Mouse (Mus musculus): ENCODE results near the gene Trim24.
"Not testable (repeated sequence)": the region's sequence is repeated elsewhere in the genome, so short reads cannot be mapped to it uniquely, and the experiment has no call there.

Trim24 gene

DNA sequence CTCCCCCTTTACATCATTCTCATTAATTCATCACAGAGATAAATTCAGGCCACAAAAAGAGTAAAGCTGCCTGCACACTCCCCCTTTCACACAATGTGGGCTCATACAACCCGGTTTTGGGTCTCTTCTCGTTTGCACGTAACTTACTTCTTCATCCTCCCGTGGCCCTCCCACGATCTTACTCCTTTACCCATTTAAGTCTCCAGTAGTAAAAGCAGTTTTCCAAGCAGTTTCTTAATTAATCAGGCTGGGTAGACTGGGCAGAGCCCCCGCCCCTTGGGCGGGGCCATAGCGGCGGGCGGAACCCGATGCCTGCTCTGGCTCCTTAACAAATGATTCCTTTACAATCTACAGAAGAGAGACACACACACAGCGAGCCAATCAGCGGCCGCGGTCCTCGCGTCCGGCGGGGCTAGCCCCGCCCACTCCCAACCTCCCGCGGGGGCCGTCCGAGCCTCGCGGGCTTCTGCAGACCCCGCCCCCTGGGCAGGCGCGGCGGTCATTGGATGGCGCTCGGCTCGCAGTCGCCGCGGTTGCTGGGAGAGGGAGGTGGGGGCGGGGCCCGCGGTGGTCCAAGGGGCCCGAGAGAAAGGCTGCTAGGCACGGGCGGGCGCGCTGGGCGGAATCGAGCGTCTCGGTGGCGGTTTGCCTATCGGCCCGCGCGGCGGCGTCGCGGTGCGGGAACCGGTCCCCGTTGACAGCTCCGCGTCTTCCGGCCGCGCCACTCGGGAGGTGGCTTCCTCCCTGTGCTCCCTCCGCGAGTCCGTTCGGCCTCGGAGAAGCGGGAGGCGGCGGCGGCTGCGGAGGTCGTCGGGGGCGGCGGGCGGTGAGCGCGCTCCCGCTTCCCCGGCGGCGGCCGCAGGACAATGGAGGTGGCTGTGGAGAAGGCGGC, at the start of gene Trim24:
Gene Trim24 (plus strand): TSS at position 567 of the 892 bp plus-strand sequence.
- DNase-seq (ENCODE audit: low read depth): peak; percentile 94

DNA sequence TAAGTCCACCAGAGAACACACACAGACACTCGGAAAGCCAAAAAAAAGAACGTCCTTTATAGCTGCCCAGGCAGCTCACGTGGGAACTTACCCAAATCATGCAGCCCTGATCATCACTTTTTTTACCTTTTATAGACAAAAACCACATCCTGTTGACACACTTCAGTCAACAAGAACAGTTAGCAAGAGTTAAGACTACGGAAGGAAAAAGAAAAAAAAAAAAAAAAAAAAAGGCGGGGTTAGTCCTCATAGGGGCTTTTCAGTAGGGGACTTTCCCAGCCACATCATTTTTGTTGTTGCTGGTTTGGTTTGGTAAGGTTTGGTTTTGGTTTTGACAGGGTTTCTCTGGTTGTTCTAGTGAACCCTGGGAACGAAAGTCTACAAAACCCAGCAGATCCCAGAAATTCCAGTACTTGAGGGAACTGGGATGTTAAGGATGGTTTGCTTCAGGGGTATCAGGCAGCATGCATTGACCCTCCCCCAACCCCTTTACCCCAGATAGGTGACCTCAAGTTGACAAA, 49.0 kb upstream of the Trim24 start:
- no peak for DNase-seq (ENCODE audit: low read depth)

DNA sequence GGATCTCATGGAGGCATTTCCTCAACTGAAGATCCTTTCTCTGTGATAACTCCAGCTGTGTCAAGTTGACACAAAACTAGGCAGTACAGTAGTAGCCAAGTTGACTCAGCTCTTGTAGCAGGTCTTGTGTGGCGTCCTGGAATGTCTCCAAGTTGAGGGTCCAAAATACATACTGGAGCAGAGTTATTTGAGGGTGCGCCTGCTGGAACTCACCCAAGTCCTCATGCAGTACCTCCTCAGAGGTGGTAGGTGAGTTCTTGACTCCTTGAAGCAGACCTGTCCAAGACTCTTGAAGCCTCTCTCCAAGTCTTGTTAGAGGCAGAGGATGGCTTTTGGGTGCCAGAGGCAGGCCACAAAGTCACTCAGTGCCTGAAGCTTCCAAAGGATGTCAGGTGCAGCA, 48.2 kb upstream of the Trim24 start:
- no peak for DNase-seq (ENCODE audit: low read depth)

DNA sequence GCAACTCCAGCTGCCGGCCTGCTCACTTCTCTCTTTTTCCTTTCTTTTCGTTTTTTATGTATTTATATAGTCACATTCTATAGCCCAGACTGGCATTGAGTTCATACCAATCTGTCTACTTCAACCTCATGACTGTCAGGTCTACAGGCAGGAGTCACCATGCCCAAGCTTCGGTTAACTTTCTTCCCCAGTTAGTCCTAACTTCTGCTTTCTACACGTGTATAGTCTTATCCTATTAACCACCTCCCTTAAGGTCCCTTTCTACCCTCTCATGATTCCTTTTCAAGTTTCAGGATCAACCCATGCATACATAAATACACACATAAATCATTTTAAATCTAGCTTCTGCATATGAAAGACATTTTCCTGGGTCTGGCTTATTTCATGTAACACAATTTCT, 46.9 kb upstream of the Trim24 start:
- DNase-seq (ENCODE audit: low read depth): no peak

DNA sequence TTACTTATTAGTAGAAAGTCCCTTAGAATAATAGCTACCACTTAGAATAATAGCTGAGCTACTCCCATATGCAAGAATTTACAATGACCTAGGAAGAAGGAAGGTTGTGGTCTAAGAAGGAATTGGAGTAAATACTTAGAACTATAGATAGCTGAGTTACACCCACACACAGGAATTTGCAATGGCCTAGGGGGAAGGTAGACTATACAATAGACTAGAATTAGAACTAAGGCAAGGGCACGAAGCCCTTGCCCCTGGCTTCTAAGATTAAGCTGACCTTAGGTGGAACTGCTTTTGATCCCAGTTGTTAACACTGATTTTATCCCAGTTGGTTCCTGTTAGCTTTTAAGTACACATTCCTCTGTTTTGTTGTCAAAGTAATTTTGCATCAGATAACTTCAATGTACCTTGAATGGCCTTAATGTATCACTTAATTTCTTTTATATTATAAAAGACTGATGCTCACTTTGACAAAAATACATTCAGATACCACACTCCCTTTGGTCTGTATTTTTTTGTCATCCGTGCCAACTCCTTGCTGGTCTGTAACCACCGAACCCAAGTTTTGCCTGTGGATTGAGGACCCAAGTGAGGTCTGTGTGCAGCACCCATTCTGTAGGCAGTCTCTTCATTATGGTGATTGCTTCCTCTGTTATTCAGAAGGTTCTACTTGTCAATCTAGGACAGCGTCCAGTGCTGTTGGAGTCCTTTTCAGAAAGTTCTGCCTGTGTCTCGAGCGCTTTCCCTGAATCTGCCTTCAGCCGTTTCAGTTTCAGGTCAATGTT, 45.1 kb upstream of the Trim24 start:
- not testable (repeated sequence) for DNase-seq (ENCODE audit: low read depth)

DNA sequence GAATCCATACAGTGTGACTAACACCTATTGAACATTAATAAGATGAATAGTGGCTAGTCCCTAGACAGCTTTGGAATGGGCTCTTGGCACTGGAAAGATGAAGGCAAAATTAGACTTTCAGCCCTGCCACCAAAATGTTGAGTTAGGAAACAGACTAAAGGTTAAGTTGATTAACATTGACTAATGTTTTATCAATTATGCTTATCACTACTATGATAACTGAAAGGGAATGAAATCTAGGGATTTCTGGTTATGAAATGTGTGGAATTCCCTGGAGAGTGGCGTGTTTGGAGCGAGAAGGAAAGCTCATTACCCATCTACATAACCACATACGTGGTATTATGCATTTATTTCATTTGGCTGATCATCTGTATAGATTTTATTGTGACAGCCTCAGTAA, 41.7 kb upstream of the Trim24 start:
- no peak for DNase-seq (ENCODE audit: low read depth)

DNA sequence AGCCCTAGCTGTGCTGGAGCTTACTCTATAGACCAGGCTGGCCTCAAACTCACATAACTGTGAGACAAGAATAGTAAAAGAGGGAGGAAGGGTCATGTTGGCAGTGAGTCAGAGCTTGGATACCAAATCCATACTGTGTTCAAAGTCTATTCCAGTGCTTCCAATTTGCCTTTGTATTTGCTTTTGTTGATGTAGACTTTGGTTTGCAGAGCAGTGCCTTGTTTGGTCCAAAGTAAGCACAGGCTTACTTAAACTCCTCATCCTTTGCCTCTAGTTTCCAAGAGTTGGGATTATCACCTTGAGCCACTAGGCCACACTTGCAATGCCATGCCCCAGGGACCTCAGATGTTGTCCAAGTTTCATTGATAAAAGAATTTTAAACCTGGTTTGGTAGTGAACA, 41.0 kb upstream of the Trim24 start:
- DNase-seq (ENCODE audit: low read depth): no peak

DNA sequence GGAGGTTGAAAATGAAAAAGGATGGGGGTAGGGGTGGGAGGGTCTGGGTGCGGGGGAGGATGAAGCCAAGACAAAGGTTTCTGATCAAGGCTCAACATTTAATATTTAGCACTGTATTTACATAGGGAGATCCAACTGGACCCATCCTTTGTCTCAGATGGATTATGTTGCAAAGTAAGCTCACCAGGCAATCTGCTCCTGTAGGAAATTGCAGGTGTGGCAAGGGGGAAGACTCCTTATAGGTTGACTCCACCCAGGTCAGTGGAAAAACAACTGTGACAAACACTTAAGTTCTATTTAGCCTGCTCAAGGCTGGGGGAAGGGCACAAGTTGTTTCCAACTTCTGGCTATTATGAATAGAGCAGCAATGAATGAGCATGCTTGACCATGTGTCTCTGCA, 36.9 kb upstream of the Trim24 start:
- DNase-seq (ENCODE audit: low read depth): no peak

DNA sequence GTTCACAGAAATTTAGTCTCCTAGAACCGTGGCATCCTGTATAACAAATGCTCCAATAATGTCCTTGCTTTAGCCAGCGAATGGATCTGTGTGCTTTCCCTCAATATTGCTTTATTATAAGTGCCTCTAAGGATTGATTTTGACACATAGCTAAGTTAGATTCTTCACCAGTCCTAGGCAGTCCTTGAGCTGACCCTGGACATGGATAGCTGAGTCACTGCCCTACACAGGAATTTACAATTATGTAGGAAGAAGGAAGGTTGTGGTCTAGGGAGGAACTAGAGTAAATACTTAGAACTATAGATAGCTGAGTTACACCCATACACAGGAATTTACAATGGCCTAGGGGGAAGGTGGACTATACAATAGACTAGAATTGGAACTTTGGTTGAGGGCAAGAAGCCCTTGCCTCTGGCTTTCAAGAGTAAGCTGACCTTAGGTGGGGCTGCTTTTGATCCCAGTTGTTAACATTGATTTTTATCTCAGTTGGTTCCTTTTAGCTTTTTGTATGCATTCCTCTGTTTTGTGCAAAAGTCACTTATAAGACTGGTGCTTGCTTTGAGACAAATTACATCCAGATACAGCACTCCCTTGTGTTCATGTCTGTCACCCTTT, 33.6 kb upstream of the Trim24 start:
- DNase-seq (ENCODE audit: low read depth): not testable (repeated sequence)

DNA sequence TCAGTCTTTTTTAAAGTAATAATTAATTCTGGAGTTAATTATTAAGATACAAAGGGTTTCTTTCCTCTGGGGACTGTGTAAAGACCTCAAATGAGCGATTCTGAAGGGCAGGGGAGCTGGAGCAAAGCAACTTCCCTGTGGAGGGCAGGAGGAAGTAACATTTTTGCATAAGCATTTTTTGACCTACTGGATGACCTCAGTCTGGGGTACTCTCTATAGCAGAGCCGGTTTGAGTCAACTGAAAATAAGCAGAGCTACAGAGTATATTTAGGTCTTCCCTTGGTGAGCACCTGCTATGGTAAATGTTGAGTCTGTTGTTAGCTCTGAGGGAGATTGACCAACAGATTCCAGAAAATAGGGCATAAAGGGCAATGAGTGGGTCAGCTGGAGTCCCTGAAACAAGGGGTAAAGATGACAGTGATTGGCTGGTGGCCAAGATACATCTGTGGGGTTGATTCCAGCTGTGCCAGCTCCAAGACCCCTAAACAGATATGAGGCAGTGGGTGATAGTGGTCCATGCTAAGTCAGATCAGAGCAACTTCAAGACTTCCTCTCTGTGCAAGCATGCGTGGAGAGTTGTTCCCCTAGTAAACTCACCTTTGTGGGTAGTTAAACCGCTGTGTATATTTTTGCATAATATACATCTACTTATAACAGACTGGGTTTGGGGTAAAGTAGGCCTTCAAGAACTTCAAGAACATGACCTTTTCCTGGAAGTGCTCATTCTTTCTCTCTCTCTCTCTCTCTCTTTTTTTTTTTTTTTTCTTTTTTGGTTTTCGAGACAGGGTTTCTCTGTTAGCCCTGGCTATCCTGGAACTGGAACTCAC, 27.6 kb upstream of the Trim24 start:
- DNase-seq (ENCODE audit: low read depth): no peak

DNA sequence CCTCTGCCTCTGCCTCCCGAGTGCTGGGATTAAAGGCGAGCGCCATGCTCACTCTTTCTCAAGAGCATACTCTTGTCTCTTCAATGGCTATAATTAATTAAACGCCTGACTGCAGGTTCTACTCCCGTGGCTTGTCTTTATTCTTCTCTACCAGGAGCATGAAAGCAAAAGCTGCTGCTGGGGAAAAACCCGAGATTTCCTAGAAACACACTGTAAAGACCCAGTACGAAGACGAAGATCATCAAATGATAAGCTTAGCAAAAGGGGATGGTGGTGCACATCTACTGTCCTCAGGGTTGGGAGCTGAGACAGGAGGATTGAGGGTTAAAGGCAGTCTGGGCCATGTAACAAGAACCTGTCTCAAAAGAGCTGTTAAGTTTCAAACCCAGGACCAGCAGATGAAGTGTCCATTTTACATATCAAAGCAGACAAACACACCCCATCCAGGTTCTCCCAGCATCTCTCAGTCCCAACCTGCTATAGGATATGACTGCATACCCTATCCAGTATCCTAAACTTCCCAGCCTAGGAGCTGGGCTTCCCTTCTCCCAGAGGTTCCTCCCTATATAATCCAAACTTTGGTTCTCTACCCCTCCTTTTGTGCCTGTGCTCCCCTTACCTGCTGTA, 26.9 kb upstream of the Trim24 start:
- no peak for DNase-seq (ENCODE audit: low read depth)

DNA sequence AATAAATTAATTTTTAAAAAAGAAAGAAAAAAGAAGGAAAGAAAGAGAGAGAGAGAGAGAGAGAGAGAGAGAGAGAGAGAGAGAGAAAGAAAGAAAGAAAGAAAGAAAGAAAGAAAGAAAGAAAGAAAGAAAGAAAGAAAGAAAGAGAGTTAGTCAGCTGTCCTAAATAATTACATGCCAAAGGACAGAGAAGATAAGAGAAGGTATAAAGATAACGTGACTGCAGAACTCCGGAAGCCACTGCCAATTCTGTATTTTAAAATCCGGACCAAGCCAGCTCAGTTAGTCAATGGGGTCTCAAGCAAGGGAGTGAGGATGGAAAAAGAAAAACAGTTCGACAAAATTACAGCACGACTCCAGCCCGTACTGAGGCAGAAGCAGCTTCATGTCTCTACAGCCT, 25.7 kb upstream of the Trim24 start:
- DNase-seq (ENCODE audit: low read depth): not testable (repeated sequence)

DNA sequence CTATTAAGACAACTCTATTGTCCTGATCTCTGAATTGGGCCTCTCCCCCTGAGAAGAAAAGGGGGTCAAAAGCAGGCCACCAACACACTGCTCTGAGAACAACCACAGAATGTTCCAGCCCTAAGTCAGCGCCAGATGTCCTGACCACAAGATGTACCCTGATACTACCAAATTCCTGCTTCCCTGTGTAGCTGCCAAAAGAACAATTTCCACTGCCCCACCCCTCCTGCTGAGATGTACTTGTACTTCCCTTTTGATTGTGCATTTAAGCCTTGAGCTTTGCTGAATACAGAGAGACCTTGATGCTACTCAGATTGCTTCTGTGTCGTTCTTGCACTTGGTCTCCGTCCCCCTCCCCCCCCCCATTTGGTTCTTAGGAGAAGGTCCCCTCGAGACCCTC, 23.1 kb upstream of the Trim24 start:
- DNase-seq (ENCODE audit: low read depth): not testable (repeated sequence)

DNA sequence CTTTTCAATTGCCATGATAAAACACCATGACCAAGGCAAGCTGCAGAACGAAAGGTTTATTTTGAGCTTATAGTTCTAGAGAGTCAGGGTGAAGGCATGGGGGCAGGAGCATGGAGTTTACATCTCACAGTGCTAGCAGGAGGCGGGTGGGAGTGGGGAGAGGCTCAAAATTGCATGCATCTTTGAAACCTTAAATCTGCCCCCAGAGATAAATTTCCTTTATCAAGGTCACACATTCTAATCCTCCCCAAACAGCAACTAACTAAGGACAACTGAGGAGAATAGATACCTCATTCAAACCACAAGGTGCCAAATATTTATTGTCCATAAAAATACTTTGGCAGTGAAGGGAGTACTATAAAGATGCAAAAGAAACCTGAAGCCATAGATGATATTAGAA, 19.3 kb upstream of the Trim24 start:
- no peak for DNase-seq (ENCODE audit: low read depth)

DNA sequence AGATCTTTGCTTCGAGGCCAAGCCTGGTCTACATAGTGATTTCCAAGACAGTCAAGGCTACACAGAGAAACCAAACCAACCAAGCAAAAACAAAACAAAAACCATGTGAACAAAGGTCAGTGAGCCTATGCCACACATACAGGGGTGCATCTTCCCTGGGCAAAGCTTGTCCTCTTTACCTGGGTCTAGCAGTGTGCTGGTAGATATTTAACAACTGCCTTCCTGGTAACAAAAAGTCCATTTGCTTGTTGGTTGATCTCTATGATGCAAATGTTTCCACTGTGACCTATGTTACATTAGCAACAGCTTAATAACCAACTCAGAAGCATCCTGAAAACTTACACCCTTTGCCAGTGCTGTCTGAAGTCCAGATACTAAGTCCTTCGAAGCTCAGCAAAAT, 17.3 kb upstream of the Trim24 start:
- DNase-seq (ENCODE audit: low read depth): no peak

DNA sequence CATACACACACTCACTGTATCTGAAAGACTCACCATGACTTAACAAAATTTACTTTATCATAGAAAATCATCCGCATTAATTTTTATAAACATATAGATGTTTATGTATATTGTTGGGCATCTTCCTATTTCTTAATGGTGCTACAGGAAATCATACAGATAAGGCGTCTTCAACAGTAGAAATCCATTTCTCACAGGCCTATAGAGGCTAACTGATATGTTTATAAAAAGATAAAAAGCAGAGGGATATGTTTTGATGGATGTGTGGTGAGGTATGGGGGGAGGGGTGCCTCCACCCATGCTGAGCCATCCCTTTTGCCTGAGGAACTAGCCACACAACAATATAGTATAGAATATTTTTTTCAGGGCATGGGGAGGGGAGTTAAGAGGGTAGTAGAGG, 15.2 kb upstream of the Trim24 start:
- DNase-seq (ENCODE audit: low read depth): no peak

DNA sequence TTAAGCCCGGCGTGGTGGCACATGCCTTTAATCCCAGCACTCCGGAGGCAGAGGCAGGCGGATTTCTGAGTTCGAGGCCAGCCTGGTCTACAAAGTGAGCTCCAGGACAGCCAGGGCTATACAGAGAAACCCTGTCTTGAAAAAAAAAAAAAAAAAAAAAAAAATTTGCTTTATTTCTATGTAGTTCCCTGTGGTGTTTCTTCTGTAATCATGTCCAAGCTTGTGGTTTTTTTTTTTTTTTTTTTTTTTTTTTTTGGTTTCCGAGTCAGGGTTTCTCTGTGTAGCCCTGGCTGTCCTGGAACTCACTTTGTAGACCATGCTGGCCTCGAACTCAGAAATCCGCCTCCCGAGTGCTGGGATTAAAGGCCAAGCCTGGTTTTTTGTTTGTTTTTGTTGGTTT, 14.3 kb upstream of the Trim24 start:
- not testable (repeated sequence) for DNase-seq (ENCODE audit: low read depth)

DNA sequence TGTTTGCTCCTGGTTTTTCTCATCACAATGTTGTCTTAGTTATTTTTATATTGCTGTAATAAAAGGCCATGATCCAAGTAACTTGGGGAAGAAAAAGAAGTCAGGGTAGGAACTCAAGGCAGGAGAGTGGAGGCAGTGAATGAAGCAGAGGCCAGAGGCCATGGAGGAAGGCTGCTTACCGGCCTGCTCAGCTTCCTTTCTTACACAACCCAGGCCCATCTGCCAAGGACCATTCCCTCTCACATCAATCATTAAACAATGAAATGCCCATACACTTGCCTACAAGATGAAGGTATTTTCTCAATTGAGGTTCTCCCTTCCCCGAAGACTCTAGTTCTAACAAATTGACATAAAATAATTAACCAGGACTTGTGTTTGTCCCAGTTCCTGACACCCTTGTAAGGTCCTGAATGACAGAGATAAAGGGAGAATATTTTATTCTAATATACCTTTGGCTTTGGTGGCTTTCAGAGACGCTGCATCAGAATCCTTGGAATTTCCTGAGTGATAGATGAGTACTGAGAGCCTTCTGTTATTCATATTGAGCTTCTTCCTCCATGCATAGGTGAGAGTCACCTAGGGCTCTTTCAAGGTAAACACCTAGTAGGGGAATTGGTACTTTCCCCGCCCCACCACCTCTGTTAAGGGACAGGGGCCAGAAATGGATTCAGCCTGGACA, 13.3 kb upstream of the Trim24 start:
- DNase-seq (ENCODE audit: low read depth): peak; percentile 11

DNA sequence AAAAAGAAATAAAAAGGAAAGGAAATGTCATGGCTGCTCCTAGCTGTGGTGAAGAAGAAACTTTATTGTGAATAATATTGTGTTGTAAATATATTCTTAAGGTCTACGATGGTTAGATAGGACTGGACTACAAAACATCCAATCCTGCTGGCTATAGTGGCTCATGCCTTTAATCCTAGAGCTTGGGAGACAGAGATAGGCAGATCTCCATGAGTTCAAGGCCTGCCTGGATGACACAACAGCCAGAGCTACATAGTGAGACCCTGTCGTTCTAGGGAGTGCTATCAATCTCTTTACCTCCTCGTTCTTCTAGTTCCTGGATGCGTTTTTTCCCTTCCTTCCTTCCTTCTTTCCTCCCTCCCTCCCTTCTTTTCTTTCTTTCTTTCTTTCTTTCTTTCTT, 12.5 kb upstream of the Trim24 start:
- DNase-seq (ENCODE audit: low read depth): no peak

DNA sequence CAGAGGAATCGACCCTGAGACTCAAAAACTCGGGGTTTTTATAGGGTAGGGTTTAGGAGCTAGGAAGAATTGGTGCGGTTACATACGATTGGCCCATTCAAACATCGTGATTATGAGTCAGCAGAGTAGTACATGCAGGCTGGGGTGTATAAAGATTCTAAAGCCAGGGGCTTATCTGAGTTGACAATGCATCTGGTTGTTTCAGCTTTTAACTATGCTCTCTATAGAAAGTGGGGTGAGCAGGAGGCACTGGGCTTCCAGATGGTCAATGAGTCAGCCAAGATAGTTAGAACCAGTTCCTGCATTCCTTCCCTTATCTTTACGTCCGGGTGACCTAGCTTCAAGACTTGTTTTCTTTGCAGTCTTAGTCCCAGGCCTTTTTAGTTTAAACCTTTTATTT, 7.7 kb upstream of the Trim24 start:
- no peak for DNase-seq (ENCODE audit: low read depth)
